Mouse (Mus musculus) heart, embryonic 15.5 days (tissue): ENCODE measurements around the gene Gm1993. TPM values are rescaled to one million over a fixed set of nuclear protein-coding genes. Genes with fewer than 3 reads are reported as not detected.
"Not testable (repeated sequence)": the region's sequence is repeated elsewhere in the genome, so short reads cannot be mapped to it uniquely, and the experiment has no call there.

Experiments
- ATAC-seq: fragments of 200-750 bp; cut with Nextera tagmentation; replicated peaks from 2 replicates; pipeline ENCODE4 v1.8.0; 2017; ENCODE audit warnings: low read depth, moderate TSS enrichment; ENCODE audit not compliant: insufficient number of reproducible peaks, insufficient read depth, low FRiP score
- H3K27ac ChIP-seq: fragments of 300-500 bp; sonication (generic); 2 replicates; pipeline ENCODE4 v1.5.1; 2015; ENCODE audit warnings: mild to moderate bottlenecking, inconsistent platforms
- H3K27me3 ChIP-seq: fragments of 300-500 bp; sonication (generic); 2 replicates; pipeline ENCODE4 v1.6.1; 2015; ENCODE audit warnings: inconsistent platforms
- H3K36me3 ChIP-seq: fragments of 300-500 bp; sonication (generic); 2 replicates; pipeline ENCODE4 v1.6.1; 2015; ENCODE audit warnings: mild to moderate bottlenecking, inconsistent platforms
- H3K4me1 ChIP-seq: fragments of 300-500 bp; sonication (generic); replicated peaks from 2 replicates; pipeline ENCODE4 v1.6.1; 2015; ENCODE audit warnings: inconsistent platforms
- H3K4me2 ChIP-seq: fragments of 300-500 bp; sonication (generic); 2 replicates; pipeline ENCODE4 v1.6.1; 2015; ENCODE audit warnings: inconsistent platforms, mild to moderate bottlenecking, moderate library complexity
- H3K4me3 ChIP-seq: fragments of 300-500 bp; sonication (generic); 2 replicates; pipeline ENCODE4 v1.5.1; 2015; ENCODE audit warnings: mild to moderate bottlenecking, inconsistent platforms
- H3K9ac ChIP-seq: fragments of 300-500 bp; sonication (generic); 2 replicates; pipeline ENCODE4 v1.6.1; 2015; ENCODE audit warnings: mild to moderate bottlenecking, inconsistent platforms
- H3K9me3 ChIP-seq: fragments of 300-500 bp; sonication (generic); replicated peaks from 2 replicates; pipeline ENCODE4 v1.6.1; 2016; ENCODE audit warnings: inconsistent platforms
- WGBS: fragments of 180-500 bp; shearing (Covaris S2); methylation state at CpG from one replicate; pipeline ENCODE4 v1.1.7; 2015; ENCODE audit warnings: mixed read lengths; 5-methylcytosine and 5-hydroxymethylcytosine counted together
- polyA plus RNA-seq: library from polyadenylated mRNA; unstranded; fragments of >200 nt; fragmentation: Nextera tagmentation; extraction: Ambion mirVana; gene quantifications from 2 replicates; pipeline ENCODE4 v1.2.1, GENCODE M21; 2015

Gene Gm1993
- not detected in 2 replicates for polyA plus RNA-seq

DNA sequence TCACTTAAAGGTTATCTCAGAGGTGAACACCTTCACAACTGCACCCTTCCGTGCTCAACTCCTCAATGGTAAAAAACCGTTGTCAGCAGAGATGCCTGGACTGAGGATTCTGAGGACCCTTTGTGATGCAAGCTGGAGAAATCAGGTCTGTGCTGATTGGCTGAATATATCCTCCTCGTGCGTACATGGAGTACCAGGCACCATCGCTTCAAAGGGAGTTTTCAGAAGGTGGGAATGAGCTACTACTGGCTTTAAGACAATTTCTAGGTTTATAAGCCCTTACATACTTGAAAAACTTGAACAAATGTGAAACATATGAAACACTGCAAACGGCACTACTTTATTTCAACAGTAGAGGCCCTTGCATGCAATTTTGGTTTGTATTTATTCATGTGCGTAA lies at the start of gene Gm1993:
Gene Gm1993, minus strand, starts transcription at position 101 of the 400 bp plus-strand sequence.
- not testable (repeated sequence) for H3K36me3 ChIP-seq, H3K27me3 ChIP-seq, H3K4me3 ChIP-seq, ATAC-seq, H3K27ac ChIP-seq, H3K4me2 ChIP-seq, H3K4me1 ChIP-seq, H3K9ac ChIP-seq, H3K9me3 ChIP-seq
- 85% methylated on average over 7 of the region's 7 CpGs for WGBS
